Mouse (Mus musculus) v-Abl transformed pro-B cells (cell line): ENCODE data around the gene Cfdp1.

ENCODE experiments used
- in situ Hi-C, 2 experiments: fragments of 400-800 bp; cut with MboI; formaldehyde crosslinking; loops; one replicate each; pipeline ENCODE4 v1.15.1; 2025; ENCODE audit not compliant: unreplicated experiment in 2 of 2

Cfdp1 gene

GRCm38 (mm10) chr8:111853861-111854501, at the start of gene Cfdp1:
Gene Cfdp1, minus strand, starts transcription at chr8:111854291.
- in situ Hi-C loops = loop anchor here in 1 of 2 experiments (25.0 kb wide), 1 partner anchor 1783 kb away; the partner anchor contains the start of genes Mon1b and Syce1l

- in situ Hi-C loops = no loop called here
These were observed 48.0 kb upstream of the Cfdp1 start for GRCm38 (mm10) chr8:111902080-111902479.

GRCm38 (mm10) chr8:111898586-111898985, 44.5 kb upstream of the Cfdp1 start:
- in situ Hi-C loops = loop anchor here in 1 of 2 experiments (25.0 kb wide), 1 partner anchor 1739 kb away; the partner anchor contains the start of genes Mon1b and Syce1l

GRCm38 (mm10) chr8:111894955-111895354, 40.9 kb upstream of the Cfdp1 start:
- in situ Hi-C loops = loop anchor here in 1 of 2 experiments (25.0 kb wide), 1 partner anchor 1742 kb away; the partner anchor contains the start of genes Mon1b and Syce1l

- in situ Hi-C loops = loop anchor here in 1 of 2 experiments (25.0 kb wide), 1 partner anchor 1745 kb away; the partner anchor contains the start of genes Mon1b and Syce1l
These were observed 38.5 kb upstream of the Cfdp1 start for GRCm38 (mm10) chr8:111892615-111893014.

GRCm38 (mm10) chr8:111891983-111892382, 37.9 kb upstream of the Cfdp1 start:
- in situ Hi-C loops = loop anchor here in 1 of 2 experiments (25.0 kb wide), 1 partner anchor 1745 kb away; the partner anchor contains the start of genes Mon1b and Syce1l

- in situ Hi-C loops = loop anchor here in 1 of 2 experiments (25.0 kb wide), 1 partner anchor 1746 kb away; the partner anchor contains the start of genes Mon1b and Syce1l
These were observed 36.8 kb upstream of the Cfdp1 start for GRCm38 (mm10) chr8:111890911-111891303.

- in situ Hi-C loops = loop anchor here in 1 of 2 experiments (25.0 kb wide), 1 partner anchor 1747 kb away; the partner anchor contains the start of genes Mon1b and Syce1l
These were observed 36.1 kb upstream of the Cfdp1 start for GRCm38 (mm10) chr8:111889931-111890910.

- in situ Hi-C loops = loop anchor here in 1 of 2 experiments (25.0 kb wide), 1 partner anchor 1749 kb away; the partner anchor contains the start of genes Mon1b and Syce1l
These were observed 34.1 kb upstream of the Cfdp1 start for GRCm38 (mm10) chr8:111888091-111888650.

- in situ Hi-C loops = loop anchor here in 1 of 2 experiments (25.0 kb wide), 1 partner anchor 1750 kb away; the partner anchor contains the start of genes Mon1b and Syce1l
These were observed 33.4 kb upstream of the Cfdp1 start for GRCm38 (mm10) chr8:111887479-111887878.

- in situ Hi-C loops = loop anchor here in 1 of 2 experiments (5.0 to 25.0 kb wide), 3 partner anchors 104 to 1754 kb away; partner anchors contain the start of genes Mon1b and Syce1l
These were observed 29.5 kb upstream of the Cfdp1 start for GRCm38 (mm10) chr8:111883615-111884014.

- in situ Hi-C loops = loop anchor here in 1 of 2 experiments (5.0 to 25.0 kb wide), 3 partner anchors 106 to 1756 kb away; partner anchors contain the start of genes Mon1b and Syce1l
These were observed 27.5 kb upstream of the Cfdp1 start for GRCm38 (mm10) chr8:111881591-111881990.

GRCm38 (mm10) chr8:111877711-111878110, 23.6 kb upstream of the Cfdp1 start:
- in situ Hi-C loops = loop anchor here in 1 of 2 experiments (25.0 kb wide), 1 partner anchor 1760 kb away; the partner anchor contains the start of genes Mon1b and Syce1l

- in situ Hi-C loops = loop anchor here in 1 of 2 experiments (25.0 kb wide), 1 partner anchor 1761 kb away; the partner anchor contains the start of genes Mon1b and Syce1l
These were observed 22.4 kb upstream of the Cfdp1 start, which contains the start of gene Tmem170 for GRCm38 (mm10) chr8:111876355-111876948. Gene Tmem170, minus strand, starts transcription at chr8:111876750.

GRCm38 (mm10) chr8:111875758-111876157, 21.7 kb upstream of the Cfdp1 start:
- in situ Hi-C loops = loop anchor here in 1 of 2 experiments (25.0 kb wide), 1 partner anchor 1762 kb away; the partner anchor contains the start of genes Mon1b and Syce1l

GRCm38 (mm10) chr8:111871278-111871677, 17.2 kb upstream of the Cfdp1 start:
- in situ Hi-C loops = loop anchor here in 1 of 2 experiments (5.0 to 25.0 kb wide), 3 partner anchors 111 to 1766 kb away; partner anchors contain the start of genes Mon1b and Syce1l

GRCm38 (mm10) chr8:111870379-111870778, 16.3 kb upstream of the Cfdp1 start:
- in situ Hi-C loops = loop anchor here in 1 of 2 experiments (5.0 to 25.0 kb wide), 3 partner anchors 112 to 1767 kb away; partner anchors contain the start of genes Mon1b and Syce1l

- in situ Hi-C loops = loop anchor here in 1 of 2 experiments (25.0 kb wide), 1 partner anchor 1769 kb away; the partner anchor contains the start of genes Mon1b and Syce1l
These were observed 14.6 kb upstream of the Cfdp1 start for GRCm38 (mm10) chr8:111868664-111869063.
